Mouse (Mus musculus) midbrain, embryonic 15.5 days (tissue): ENCODE data around the gene Ikzf3. TPM values are rescaled to one million over a fixed set of nuclear protein-coding genes. Genes with fewer than 3 reads are reported as not detected.

Experiments used
- ATAC-seq: fragments of 200-750 bp; cut with Nextera tagmentation; replicated peaks from 2 replicates; pipeline ENCODE4 v1.8.0; 2017; ENCODE audit warnings: moderate TSS enrichment
- H3K27ac ChIP-seq: fragments of 300-500 bp; sonication (generic); 2 replicates; pipeline ENCODE4 v1.5.1; 2015; ENCODE audit warnings: mild to moderate bottlenecking, inconsistent platforms
- H3K27me3 ChIP-seq: fragments of 300-500 bp; sonication (generic); replicated peaks from 2 replicates; pipeline ENCODE4 v1.6.1; 2015; ENCODE audit warnings: inconsistent platforms
- H3K36me3 ChIP-seq: fragments of 300-500 bp; sonication (generic); replicated peaks from 2 replicates; pipeline ENCODE4 v1.6.1; 2015; ENCODE audit warnings: inconsistent platforms
- H3K4me1 ChIP-seq: fragments of 300-500 bp; sonication (generic); 2 replicates; pipeline ENCODE4 v1.6.1; 2015; ENCODE audit warnings: inconsistent platforms
- H3K4me2 ChIP-seq: fragments of 300-500 bp; sonication (generic); 2 replicates; pipeline ENCODE4 v1.6.1; 2015; ENCODE audit warnings: inconsistent platforms, mild to moderate bottlenecking, moderate library complexity
- H3K4me3 ChIP-seq: fragments of 300-500 bp; sonication (generic); 2 replicates; pipeline ENCODE4 v1.5.1; 2015; ENCODE audit warnings: mild to moderate bottlenecking, inconsistent platforms
- H3K9ac ChIP-seq: fragments of 300-500 bp; sonication (generic); 2 replicates; pipeline ENCODE4 v1.6.1; 2015; ENCODE audit warnings: mild to moderate bottlenecking, inconsistent platforms
- H3K9me3 ChIP-seq: fragments of 300-500 bp; sonication (generic); 2 replicates; pipeline ENCODE4 v1.6.1; 2016; ENCODE audit warnings: inconsistent platforms
- WGBS: fragments of 180-500 bp; shearing (Covaris S2); methylation state at CpG from one replicate; pipeline ENCODE4 v1.1.7; 2015; ENCODE audit warnings: mixed read lengths; 5-methylcytosine and 5-hydroxymethylcytosine counted together
- polyA plus RNA-seq: library from polyadenylated mRNA; unstranded; fragments of >200 nt; fragmentation: Nextera tagmentation; extraction: Ambion mirVana; gene quantifications from 2 replicates; pipeline ENCODE4 v1.2.1, GENCODE M21; 2015

Gene Ikzf3
- polyA plus RNA-seq, 1 experiment from 2014 or later, result 0.04 TPM

- H3K36me3 ChIP-seq, result no peaks in the 10 kb centered on the region
- H3K4me3 ChIP-seq, result no peak overlapping the region
- ATAC-seq, result no peak
- H3K27me3 ChIP-seq, result peaks cover 26% of the 10 kb centered on the region
- no peak overlapping the region for H3K9ac ChIP-seq
- 80% methylated on average over 5 of the region's 5 CpGs for WGBS
- no peak overlapping the region for H3K4me2 ChIP-seq
- H3K27ac ChIP-seq, result no peak overlapping the region
- peaks cover 2% of the 10 kb centered on the region for H3K4me1 ChIP-seq
- no peaks in the 10 kb centered on the region for H3K9me3 ChIP-seq
Measured at GRCm38 (mm10) chr11:98540319-98540718, 5.5 kb downstream of the Ikzf3 start.

GRCm38 (mm10) chr11:98537480-98538034 lies 8.3 kb downstream of the Ikzf3 start:
- Histone ChIP-seq H3K36me3 (no peaks in the 10 kb centered on the region), H3K4me2 (no peak overlapping the region), H3K27me3 (peaks cover 13% of the 10 kb centered on the region), H3K27ac (no peak overlapping the region), H3K9ac (no peak overlapping the region), H3K4me1 (no peaks in the 10 kb centered on the region), H3K4me3 (no peak overlapping the region), H3K9me3 (no peaks in the 10 kb centered on the region)
- no peak for ATAC-seq

GRCm38 (mm10) chr11:98526824-98527461 lies 18.9 kb downstream of the Ikzf3 start:
- H3K9me3 ChIP-seq, result no peaks in the 10 kb centered on the region
- H3K9ac ChIP-seq, result no peak overlapping the region
- H3K27me3 ChIP-seq, result no peaks in the 10 kb centered on the region
- H3K27ac ChIP-seq, result no peak overlapping the region
- H3K36me3 ChIP-seq, result no peaks in the 10 kb centered on the region
- no peak overlapping the region for H3K4me2 ChIP-seq
- no peak for ATAC-seq
- no peaks in the 10 kb centered on the region for H3K4me1 ChIP-seq
- H3K4me3 ChIP-seq, result no peak overlapping the region
- WGBS, result 70% methylated on average over 10 of the region's 10 CpGs

- no peaks in the 10 kb centered on the region for H3K9me3 ChIP-seq
Measured at GRCm38 (mm10) chr11:98525140-98525539, 20.7 kb downstream of the Ikzf3 start.

GRCm38 (mm10) chr11:98520468-98520867 lies 25.4 kb downstream of the Ikzf3 start:
- Histone ChIP-seq H3K27me3 (no peaks in the 10 kb centered on the region), H3K4me1 (no peaks in the 10 kb centered on the region), H3K9ac (no peak overlapping the region), H3K4me2 (no peak overlapping the region), H3K4me3 (no peak overlapping the region), H3K36me3 (no peaks in the 10 kb centered on the region), H3K27ac (no peak overlapping the region), H3K9me3 (no peaks in the 10 kb centered on the region)
- WGBS, result 69% methylated on average over 10 of the region's 10 CpGs
- no peak for ATAC-seq

More at GRCm38 (mm10) chr11:98525140-98525539, 20.7 kb downstream of the Ikzf3 start:
- no peak overlapping the region for H3K4me3 ChIP-seq
- no peaks in the 10 kb centered on the region for H3K36me3 ChIP-seq
- H3K4me2 ChIP-seq, result no peak overlapping the region
- 64% methylated on average over 4 of the region's 4 CpGs for WGBS
- no peak for ATAC-seq
- no peaks in the 10 kb centered on the region for H3K27me3 ChIP-seq
- no peak overlapping the region for H3K27ac ChIP-seq
- no peaks in the 10 kb centered on the region for H3K4me1 ChIP-seq
- no peak overlapping the region for H3K9ac ChIP-seq

GRCm38 (mm10) chr11:98513356-98513936 lies 32.4 kb downstream of the Ikzf3 start:
- no peaks in the 10 kb centered on the region for H3K4me1 ChIP-seq
- WGBS, result 47% methylated on average over 6 of the region's 6 CpGs
- H3K36me3 ChIP-seq, result no peaks in the 10 kb centered on the region
- H3K9ac ChIP-seq, result no peak overlapping the region
- no peaks in the 10 kb centered on the region for H3K27me3 ChIP-seq
- no peak overlapping the region for H3K4me2 ChIP-seq
- H3K4me3 ChIP-seq, result no peak overlapping the region
- no peak for ATAC-seq
- H3K9me3 ChIP-seq, result no peaks in the 10 kb centered on the region
- H3K27ac ChIP-seq, result no peak overlapping the region

GRCm38 (mm10) chr11:98512881-98513280 lies 33.0 kb downstream of the Ikzf3 start:
- Histone ChIP-seq H3K4me1 (no peaks in the 10 kb centered on the region), H3K4me3 (no peak overlapping the region), H3K27ac (no peak overlapping the region), H3K9ac (no peak overlapping the region), H3K4me2 (no peak overlapping the region), H3K36me3 (no peaks in the 10 kb centered on the region), H3K27me3 (no peaks in the 10 kb centered on the region), H3K9me3 (no peaks in the 10 kb centered on the region)
- WGBS, result 93% methylated on average over 13 of the region's 13 CpGs
- ATAC-seq, result no peak

- H3K27me3 ChIP-seq, result no peaks in the 10 kb centered on the region
- 90% methylated on average over 8 of the region's 8 CpGs for WGBS
- H3K4me1 ChIP-seq, result no peaks in the 10 kb centered on the region
- no peak overlapping the region for H3K4me3 ChIP-seq
- H3K9me3 ChIP-seq, result no peaks in the 10 kb centered on the region
- no peak overlapping the region for H3K4me2 ChIP-seq
- no peaks in the 10 kb centered on the region for H3K36me3 ChIP-seq
- no peak for ATAC-seq
- H3K9ac ChIP-seq, result no peak overlapping the region
- no peak overlapping the region for H3K27ac ChIP-seq
Measured at GRCm38 (mm10) chr11:98510125-98510524, 35.7 kb downstream of the Ikzf3 start.

- Histone ChIP-seq H3K9ac (no peak overlapping the region), H3K36me3 (no peaks in the 10 kb centered on the region), H3K27ac (no peak overlapping the region), H3K9me3 (no peaks in the 10 kb centered on the region), H3K4me2 (no peak overlapping the region), H3K4me3 (no peak overlapping the region), H3K27me3 (no peaks in the 10 kb centered on the region), H3K4me1 (no peaks in the 10 kb centered on the region)
- no peak for ATAC-seq
- WGBS, result 76% methylated on average over 7 of the region's 7 CpGs
Measured at GRCm38 (mm10) chr11:98509434-98509833, 36.4 kb downstream of the Ikzf3 start.

- no peaks in the 10 kb centered on the region for H3K9me3 ChIP-seq
- H3K27ac ChIP-seq, result no peak overlapping the region
- 59% methylated on average over 3 of the region's 3 CpGs for WGBS
- H3K27me3 ChIP-seq, result no peaks in the 10 kb centered on the region
- no peaks in the 10 kb centered on the region for H3K36me3 ChIP-seq
- H3K4me1 ChIP-seq, result no peaks in the 10 kb centered on the region
- no peak overlapping the region for H3K4me3 ChIP-seq
- H3K4me2 ChIP-seq, result no peak overlapping the region
- no peak overlapping the region for H3K9ac ChIP-seq
- ATAC-seq, result no peak
Measured at GRCm38 (mm10) chr11:98504926-98505325, 40.9 kb downstream of the Ikzf3 start.

- WGBS, result 44% methylated on average over 22 of the region's 22 CpGs
- Histone ChIP-seq H3K27me3 (no peaks in the 10 kb centered on the region), H3K4me3 (no peak overlapping the region), H3K27ac (no peak overlapping the region), H3K36me3 (no peaks in the 10 kb centered on the region), H3K9me3 (no peaks in the 10 kb centered on the region), H3K4me1 (0 out of 2 replicates have a peak, but pooled peaks cover 6% of the 10 kb centered on the region), H3K9ac (no peak overlapping the region), H3K4me2 (no peak overlapping the region)
- no peak for ATAC-seq
Measured at GRCm38 (mm10) chr11:98497388-98498288, 48.2 kb downstream of the Ikzf3 start.

- H3K27me3 ChIP-seq, result no peaks in the 10 kb centered on the region
- no peak overlapping the region for H3K4me2 ChIP-seq
- ATAC-seq, result no peak
- no peak overlapping the region for H3K9ac ChIP-seq
- 95% methylated on average over 5 of the region's 5 CpGs for WGBS
- 0 out of 2 replicates have a peak, but pooled peaks cover 6% of the 10 kb centered on the region for H3K4me1 ChIP-seq
- no peaks in the 10 kb centered on the region for H3K9me3 ChIP-seq
- no peak overlapping the region for H3K4me3 ChIP-seq
- no peaks in the 10 kb centered on the region for H3K36me3 ChIP-seq
- no peak overlapping the region for H3K27ac ChIP-seq
Measured at GRCm38 (mm10) chr11:98495176-98495719, 50.6 kb downstream of the Ikzf3 start.
